Mouse (Mus musculus): ENCODE measurements around the gene Defa37.
"Not testable (repeated sequence)": the region's sequence is repeated elsewhere in the genome, so short reads cannot be mapped to it uniquely, and the experiment has no call there.

The Defa37 gene

DNA sequence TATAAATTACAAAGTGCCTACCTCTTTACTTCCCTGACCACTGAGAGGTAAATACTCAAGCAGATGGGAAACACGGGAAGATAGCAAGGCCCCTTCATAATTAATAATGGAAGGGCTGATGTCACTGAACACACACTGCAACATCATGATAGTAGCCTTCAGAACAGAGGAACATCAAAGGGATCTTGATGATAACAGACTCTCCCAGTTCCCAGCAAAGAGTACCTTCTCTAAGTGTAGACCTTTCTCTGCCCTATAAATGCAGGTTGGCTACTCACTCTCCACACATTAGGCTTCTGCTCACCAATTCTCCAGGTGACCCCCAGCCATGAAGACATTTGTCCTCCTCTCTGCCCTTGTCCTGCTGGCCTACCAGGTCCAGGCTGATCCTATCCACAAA is at the start of gene Defa37:
Gene Defa37 (plus strand): TSS at position 301 of the 400 bp plus-strand sequence.
- not testable (repeated sequence) for DNase-seq (ENCODE audit: low read depth, low spot score)

DNA sequence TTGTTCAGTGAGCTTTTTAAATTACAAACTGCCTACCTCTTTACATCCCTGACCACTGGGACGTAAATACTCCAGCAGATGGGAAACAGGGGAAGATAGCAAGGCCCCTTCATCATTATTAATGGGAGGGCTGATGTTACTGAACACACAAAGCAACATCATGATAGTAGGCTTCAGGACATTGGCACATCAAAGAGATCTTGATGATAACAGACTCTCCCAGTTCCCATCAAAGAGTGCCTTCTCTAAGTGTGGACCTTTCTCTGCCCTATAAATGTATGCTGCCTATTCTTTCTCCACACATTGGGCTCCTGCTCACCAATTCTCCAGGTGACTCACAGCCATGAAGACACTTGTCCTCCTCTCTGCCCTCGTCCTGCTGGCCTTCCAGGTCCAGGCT is 36.5 kb upstream of the Defa37 start, which contains the start of gene Defa32:
Gene Defa32 (plus strand): TSS at position 301 of the 400 bp plus-strand sequence.
- not testable (repeated sequence) for DNase-seq (ENCODE audit: low read depth, low spot score)

DNA sequence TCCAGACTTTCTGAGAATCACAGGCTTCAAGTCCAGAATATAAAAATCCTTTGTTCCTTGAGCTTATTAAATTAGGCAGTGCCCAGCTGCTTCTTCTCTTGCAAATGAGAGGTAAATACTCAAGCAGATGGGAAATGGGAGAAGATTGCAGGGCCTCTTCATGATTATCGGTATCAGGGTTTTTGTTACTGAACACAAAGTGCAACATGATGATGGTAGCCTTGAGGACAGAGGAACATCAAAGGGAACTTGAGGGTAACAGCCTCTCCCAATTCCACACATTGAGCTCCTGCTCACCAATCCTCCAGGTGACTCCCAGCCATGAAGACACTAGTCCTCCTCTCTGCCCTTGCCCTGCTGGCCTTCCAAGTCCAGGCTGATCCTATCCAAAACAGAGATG is 17.5 kb downstream of the Defa37 start, which contains the start of gene Defa28:
Gene Defa28 (plus strand): TSS at position 301 of the 400 bp plus-strand sequence.
- not testable (repeated sequence) for DNase-seq (ENCODE audit: low read depth, low spot score)

DNA sequence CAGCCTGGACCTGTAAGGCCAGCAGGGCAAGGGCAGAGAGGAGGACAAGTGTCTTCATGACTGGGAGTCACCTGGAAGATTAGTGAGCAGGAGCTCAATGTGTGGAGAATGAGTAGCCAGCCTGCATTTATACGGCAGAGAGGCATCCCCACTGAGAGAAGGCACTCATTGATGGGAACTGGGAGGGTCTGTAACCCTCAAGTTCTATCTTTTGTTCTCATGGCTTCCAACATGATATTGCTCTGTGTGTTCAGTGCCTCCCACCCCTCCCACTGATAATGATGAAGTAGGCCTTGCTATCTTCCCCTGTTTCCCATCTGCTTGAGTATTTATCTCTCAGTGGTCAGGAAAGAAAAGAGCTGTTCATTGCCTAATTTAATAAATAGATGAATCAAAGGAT is 29.2 kb downstream of the Defa37 start, which contains the start of gene Gm7861:
Gene Gm7861 (minus strand): TSS at position 101 of the 400 bp plus-strand sequence.
- DNase-seq (ENCODE audit: low read depth, low spot score), result not testable (repeated sequence)

Data from mesoderm, embryonic 11.5 days (tissue).